ENCODE assay signal across 22 mouse cellular contexts in the genomic region with DNA sequence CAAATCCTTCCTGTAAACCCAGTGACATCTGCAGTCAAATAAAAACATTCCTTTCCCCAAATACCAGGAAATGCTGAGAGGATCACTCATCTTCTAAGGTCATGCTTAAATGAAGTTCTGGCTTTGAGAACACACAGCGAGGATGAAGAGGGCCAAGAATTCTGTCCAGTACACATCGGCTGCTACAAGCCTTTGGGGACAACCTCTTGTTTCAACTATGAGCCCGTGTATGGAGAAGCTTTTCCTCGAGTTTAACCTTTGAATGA.
A peak's percentile ranks its signal among the peaks of the same experiment; 100 is the strongest.
DNase-seq lines count a peak whose midpoint lies in the region; ATAC-seq and TF ChIP-seq lines count a peak whose summit lies in the region.
"Had no signal": no experiment of that assay in that cellular context is flagged by ENCODE, and none has a peak within 500 bp of the region (broad histone marks: within the 10 kb centered on the region; RNA-seq: fewer than 3 reads in every experiment).

No protein-coding gene starts in this region.

- no peak overlapping the region for H3K27ac ChIP-seq in heart, embryonic 10.5 days
- H3K27ac ChIP-seq in liver, adult 2 months (replicated peaks; ENCODE audit: insufficient read depth, low read depth, low read length): peak overlapping the region; percentile 98
- H3K27ac ChIP-seq in liver, embryonic 12.5 days: no peak overlapping the region
- H3K27ac ChIP-seq: forebrain, embryonic 15.5 days; hindbrain, embryonic 13.5 days; limb, embryonic 12.5 days; liver, embryonic 13.5 days; midbrain, embryonic 15.5 days; neural tube, embryonic 12.5 days had no signal

- WGBS in heart, embryonic 10.5 days: 66% methylated on average over 4 of the region's 4 CpGs
- WGBS in liver, adult 2 months: 14% methylated on average over 4 of the region's 4 CpGs
- WGBS in liver, embryonic 12.5 days (ENCODE audit: insufficient replicate concordance): 61% methylated on average over 4 of the region's 4 CpGs

- intact Hi-C loops in left cerebral cortex, postnatal 14 days (cut with DNase I): loop anchor here (1.0 to 10.0 kb wide), 4 partner anchors 392 to 731 kb away; no protein-coding TSS in a partner anchor

- H3K4me2 ChIP-seq in liver, embryonic 12.5 days: no peak overlapping the region
- H3K4me2 ChIP-seq: forebrain, embryonic 15.5 days; hindbrain, embryonic 13.5 days; limb, embryonic 12.5 days; liver, embryonic 13.5 days; midbrain, embryonic 15.5 days; neural tube, embryonic 12.5 days; stomach, embryonic 15.5 days had no signal

- no peaks in the 10 kb centered on the region for H3K36me3 ChIP-seq in heart, embryonic 10.5 days
- no peaks in the 10 kb centered on the region for H3K36me3 ChIP-seq in liver, adult 2 months (ENCODE audit: control insufficient read depth, insufficient read depth, low read length)
- H3K36me3 ChIP-seq in liver, embryonic 12.5 days: no peaks in the 10 kb centered on the region
- H3K36me3 ChIP-seq: forebrain, embryonic 15.5 days; hindbrain, embryonic 13.5 days; limb, embryonic 12.5 days; liver, embryonic 13.5 days; midbrain, embryonic 15.5 days; neural tube, embryonic 12.5 days; stomach, embryonic 15.5 days had no signal

- no peaks in the 10 kb centered on the region for H3K27me3 ChIP-seq in heart, embryonic 10.5 days (ENCODE audit: insufficient read depth, poor library complexity, severe bottlenecking)
- H3K27me3 ChIP-seq in liver, adult 2 months (ENCODE audit: control insufficient read depth, insufficient read depth, low read length): no peaks in the 10 kb centered on the region
- no peaks in the 10 kb centered on the region for H3K27me3 ChIP-seq in liver, embryonic 12.5 days (replicated peaks)
- H3K27me3 ChIP-seq: forebrain, embryonic 15.5 days; hindbrain, embryonic 13.5 days; liver, embryonic 13.5 days; midbrain, embryonic 15.5 days; neural tube, embryonic 12.5 days; stomach, embryonic 15.5 days had no signal

- no peaks in the 10 kb centered on the region for H3K79me2 ChIP-seq in liver, adult 2 months (ENCODE audit: control insufficient read depth, insufficient read depth, low read length)

- no peaks in the 10 kb centered on the region for H3K9me3 ChIP-seq in heart, embryonic 10.5 days
- H3K9me3 ChIP-seq in liver, embryonic 12.5 days (replicated peaks): no peaks in the 10 kb centered on the region
- H3K9me3 ChIP-seq: forebrain, embryonic 15.5 days; hindbrain, embryonic 13.5 days; limb, embryonic 12.5 days; liver, embryonic 13.5 days; midbrain, embryonic 15.5 days; neural tube, embryonic 12.5 days; stomach, embryonic 15.5 days had no signal

- no peak overlapping the region for H3K4me3 ChIP-seq in heart, embryonic 10.5 days
- H3K4me3 ChIP-seq in liver, adult 2 months (ENCODE audit: insufficient read depth, low read depth, low read length): no peak overlapping the region
- H3K4me3 ChIP-seq in liver, embryonic 12.5 days: no peak overlapping the region
- H3K4me3 ChIP-seq: forebrain, embryonic 15.5 days; hindbrain, embryonic 13.5 days; limb, embryonic 12.5 days; liver, embryonic 13.5 days; midbrain, embryonic 15.5 days; neural tube, embryonic 12.5 days; stomach, embryonic 15.5 days had no signal

- TF ChIP-seq POLR2A in liver, adult 2 months (IDR thresholded peaks at IDR 0.05; ENCODE audit: extremely low read depth, insufficient read depth, low read length): no peak

- H3K4me1 ChIP-seq in heart, embryonic 10.5 days: peaks cover 13% of the 10 kb centered on the region
- H3K4me1 ChIP-seq in liver, adult 2 months (ENCODE audit: control insufficient read depth, insufficient read depth, low read length): peaks cover 24% of the 10 kb centered on the region
- no peaks in the 10 kb centered on the region for H3K4me1 ChIP-seq in liver, embryonic 12.5 days
- H3K4me1 ChIP-seq: forebrain, embryonic 15.5 days; hindbrain, embryonic 13.5 days; liver, embryonic 13.5 days; midbrain, embryonic 15.5 days; stomach, embryonic 15.5 days had no signal

- TF ChIP-seq CTCF in liver, adult 2 months (IDR thresholded peaks at IDR 0.05; ENCODE audit: low read depth, low read length): no peak

- ATAC-seq in liver, embryonic 12.5 days: no peak
- ATAC-seq: forebrain, embryonic 15.5 days; midbrain, embryonic 15.5 days had no signal

- H3K9ac ChIP-seq in liver, adult 2 months (ENCODE audit: low read depth, low read length): no peak overlapping the region
- no peak overlapping the region for H3K9ac ChIP-seq in liver, embryonic 12.5 days
- H3K9ac ChIP-seq: forebrain, embryonic 15.5 days; hindbrain, embryonic 13.5 days; limb, embryonic 12.5 days; liver, embryonic 13.5 days; midbrain, embryonic 15.5 days; neural tube, embryonic 12.5 days; stomach, embryonic 15.5 days had no signal

- DNase-seq in heart, adult 18-20 months: peak; percentile 13 to 20
- no peak for DNase-seq in heart, embryonic 10.5 days (ENCODE audit: low spot score)
- peak; percentile 69 for DNase-seq in liver, adult 2 months (ENCODE audit: extremely low read depth, low read depth, low spot score)
- peak; percentile 20 for DNase-seq in 3T3-L1 (ENCODE audit: low read depth, low spot score)
- DNase-seq in lung, postnatal 36 days: peak; percentile 43
- no peak for DNase-seq in left cerebral cortex, postnatal 14 days (ENCODE audit: low spot score in 2 of 2)
- DNase-seq: adrenal gland, postnatal 14 days; cerebellum, adult 8-10 months; cerebellum, postnatal 36 days; embryo, embryonic 11 days; kidney, adult 8-10 months; layer of hippocampus, postnatal 36 days; liver, embryonic 13.5 days; retina, postnatal 1 day; thymus, postnatal 36 days had no signal

Comparison
In these comparisons a context has a peak if more than half of its experiments do, and no peak if none do; other contexts are left out.
1. DNase-seq: peak in heart, adult 18-20 months (2 of 2), liver, adult 2 months (single experiment), 3T3-L1 (single experiment) and lung, postnatal 36 days (single experiment); none in heart, embryonic 10.5 days (single experiment) and left cerebral cortex, postnatal 14 days (0 of 2).